Mouse (Mus musculus) T-cell, adult 66 days (primary cell): ENCODE measurements around the gene Cldn1. TPM values are rescaled to one million over a fixed set of nuclear protein-coding genes. Genes with fewer than 3 reads are reported as not detected.

Source experiments
- total RNA-seq, 2 experiments: library from RNA; stranded (reverse); gene quantifications; 3 replicates in 1 of 2; 4 replicates in 1 of 2; pipeline ENCODE4 v1.2.4; 2023

The Cldn1 gene
- not detected for total RNA-seq

DNA sequence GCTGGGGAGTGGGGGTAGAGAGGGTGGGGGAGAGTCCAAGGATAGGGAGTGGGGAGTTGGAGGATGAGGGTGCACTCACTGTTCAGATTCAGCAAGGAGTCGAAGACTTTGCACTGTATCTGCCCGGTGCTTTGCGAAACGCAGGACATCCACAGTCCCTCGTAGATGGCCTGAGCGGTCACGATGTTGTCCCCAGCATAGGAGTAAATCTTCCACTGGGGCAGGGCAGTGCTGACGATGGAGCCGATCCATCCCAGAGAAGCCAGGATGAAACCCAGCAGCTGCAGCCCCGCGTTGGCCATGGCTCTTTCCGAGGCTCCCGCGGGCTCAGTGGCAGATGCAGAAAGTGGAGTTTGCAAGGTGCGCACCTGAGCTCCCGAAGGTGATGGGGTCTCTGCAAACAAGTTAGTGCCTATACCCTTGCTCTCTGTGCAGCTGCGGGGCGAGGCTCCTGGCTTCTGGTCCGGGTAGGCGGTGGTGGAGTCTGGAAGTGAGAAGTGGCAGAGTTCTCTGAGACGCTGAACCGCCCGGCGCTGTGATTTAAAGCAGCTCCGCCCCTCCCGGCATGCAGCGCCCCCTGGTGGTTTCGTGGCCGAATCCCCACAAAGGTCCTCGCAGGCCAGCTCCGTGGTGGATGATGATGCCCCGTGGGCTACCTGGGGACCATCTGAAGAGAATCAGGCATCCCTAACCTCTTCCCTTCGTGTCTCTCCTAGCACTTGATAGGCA is at the start of gene Cldn1:
Cldn1 (minus strand) TSS at position 517 of the 729 bp plus-strand sequence.

Other genes starting within 250 kb of the Cldn1 start
- gene Cldn16, start 91.3 kb upstream of the Cldn1 start, total RNA-seq: not detected
- gene Tmem207, start 154.9 kb upstream of the Cldn1 start, total RNA-seq: not detected
- gene Il1rap, start 209.9 kb upstream of the Cldn1 start, total RNA-seq: 10 to 100 TPM; 10.8 to 12.8 TPM